Mouse (Mus musculus) T-helper 17 cell (primary cell): ENCODE results near the gene Dazap1.

Source experiments
- in situ Hi-C, 2 experiments: fragments of 300-600 bp; cut with MboI, MseI; formaldehyde crosslinking; loops; 1 replicate in 1 of 2; 2 replicates in 1 of 2; pipeline ENCODE4 v1.15.1; 2025; ENCODE audit warnings: high pct_unique_total_duplicates in 2 of 2

Gene Dazap1

GRCm38 (mm10) chr10:80248971-80249640, 12.2 kb upstream of the Dazap1 start, which contains the start of gene Ndufs7:
Gene Ndufs7 (plus strand): TSS chr10:80249121.
- in situ Hi-C loops, result loop anchor here (5.0 kb wide), 1 partner anchor 72 kb away; the partner anchor contains the start of gene Efna2 (in 2 of the 2)

- in situ Hi-C loops, result no loop called here
Measured at GRCm38 (mm10) chr10:80250059-80250458, 11.2 kb upstream of the Dazap1 start.

GRCm38 (mm10) chr10:80250573-80250972, 10.7 kb upstream of the Dazap1 start:
- in situ Hi-C loops, result no loop called here

- in situ Hi-C loops, result no loop called here
Measured at GRCm38 (mm10) chr10:80252011-80252410, 9.3 kb upstream of the Dazap1 start.

- in situ Hi-C loops, result no loop called here
Measured at GRCm38 (mm10) chr10:80252493-80253274, 8.6 kb upstream of the Dazap1 start.

GRCm38 (mm10) chr10:80253551-80253950, 7.7 kb upstream of the Dazap1 start:
- in situ Hi-C loops, result no loop called here

- in situ Hi-C loops, result no loop called here
Measured at GRCm38 (mm10) chr10:80254331-80255297, 6.7 kb upstream of the Dazap1 start.

- in situ Hi-C loops, result no loop called here
Measured at GRCm38 (mm10) chr10:80255881-80256535, 5.3 kb upstream of the Dazap1 start.

GRCm38 (mm10) chr10:80257936-80258335, 3.4 kb upstream of the Dazap1 start:
- in situ Hi-C loops, result no loop called here

GRCm38 (mm10) chr10:80258752-80259462, 2.4 kb upstream of the Dazap1 start:
- in situ Hi-C loops, result no loop called here

- in situ Hi-C loops, result no loop called here
Measured at GRCm38 (mm10) chr10:80259463-80259805, 1.9 kb upstream of the Dazap1 start.

GRCm38 (mm10) chr10:80259861-80260641, 1.2 kb upstream of the Dazap1 start:
- in situ Hi-C loops, result no loop called here

GRCm38 (mm10) chr10:80261585-80261968, 291 bp downstream of the Dazap1 start:
- in situ Hi-C loops, result no loop called here

GRCm38 (mm10) chr10:80262169-80262568, 883 bp downstream of the Dazap1 start:
- in situ Hi-C loops, result no loop called here

GRCm38 (mm10) chr10:80262776-80263365, 1.6 kb downstream of the Dazap1 start:
- in situ Hi-C loops, result no loop called here

- in situ Hi-C loops, result no loop called here
Measured at GRCm38 (mm10) chr10:80264341-80265148, 3.3 kb downstream of the Dazap1 start.

GRCm38 (mm10) chr10:80265149-80265486, 3.8 kb downstream of the Dazap1 start:
- in situ Hi-C loops, result no loop called here

GRCm38 (mm10) chr10:80270099-80270498, 8.8 kb downstream of the Dazap1 start:
- in situ Hi-C loops, result no loop called here

GRCm38 (mm10) chr10:80270734-80271181, 9.5 kb downstream of the Dazap1 start:
- in situ Hi-C loops, result no loop called here
